Mouse (Mus musculus) left cerebral cortex, postnatal 14 days (tissue): ENCODE measurements around the gene Col23a1. TPM values are rescaled to one million over a fixed set of nuclear protein-coding genes. Genes with fewer than 3 reads are reported as not detected.

Experiments
- DNase-seq, 2 experiments: peaks; one replicate each; pipeline ENCODE4 v3.0.0; 2021 to 2022; ENCODE audit warnings: low spot score in 2 of 2, mixed read lengths in 1 of 2
- intact Hi-C: fragments of 180-260 bp; cut with DNase I; formaldehyde crosslinking; loops from one replicate; pipeline ENCODE4 v1.15.1; 2025
- long read RNA-seq, 2 experiments: library from polyadenylated mRNA; stranded (forward); transcript quantifications; one replicate each; pipeline ENCODE4 v2.0.0; 2021
- total RNA-seq, 2 experiments: library from RNA; stranded (reverse); gene quantifications; 2 replicates each; pipeline ENCODE4 v1.2.3; 2021

The Col23a1 gene
- total RNA-seq, result 10 to 100 TPM; 10.7 to 12.9 TPM
- long read RNA-seq, experiment 1, partial matches to known transcripts, result 2 of 7 reads
- long read RNA-seq, experiment 1, other reads (novel, unspliced or antisense), result 5 of 7 reads
- long read RNA-seq, experiment 2, partial matches to known transcripts, result 3 of 6 reads
- long read RNA-seq, experiment 2, other reads (novel, unspliced or antisense), result 3 of 6 reads

- intact Hi-C loops, result loop anchor here (1.0 to 10.0 kb wide), 4 partner anchors 158 to 395 kb away; partner anchors contain the start of genes 0610009B22Rik and Phykpl
Observed at GRCm38 (mm10) chr11:51289564-51290041, at the start of gene Col23a1. Gene Col23a1 (plus strand): TSS chr11:51289920.

GRCm38 (mm10) chr11:51242897-51243296, 46.8 kb upstream of the Col23a1 start:
- intact Hi-C loops, result no loop called here
- DNase-seq, result no peak

More at GRCm38 (mm10) chr11:51289564-51290041, at the start of gene Col23a1:
- peak; percentile 63 to 77 for DNase-seq

- intact Hi-C loops, result no loop called here
- no peak for DNase-seq
Observed at GRCm38 (mm10) chr11:51257006-51257405, 32.7 kb upstream of the Col23a1 start.

GRCm38 (mm10) chr11:51261680-51262219, 28.0 kb upstream of the Col23a1 start, which contains the start of gene Clk4:
Gene Clk4 (plus strand): TSS chr11:51261730.
- no peak for DNase-seq
- intact Hi-C loops, result loop anchor here (2.0 kb wide), 1 partner anchor 203 kb away; the partner anchor contains the start of gene Zfp354a

GRCm38 (mm10) chr11:51262342-51263285, 27.1 kb upstream of the Col23a1 start, which contains the start of gene BC049762:
Gene BC049762 (minus strand): TSS chr11:51263046.
- DNase-seq, result peak; percentile 98 to 99
- intact Hi-C loops, result loop anchor here (2.0 kb wide), 1 partner anchor 204 kb away; the partner anchor contains the start of gene Zfp354a

- peak; percentile 54 to 62 for DNase-seq
- intact Hi-C loops, result loop anchor here (2.0 kb wide), 1 partner anchor 205 kb away; the partner anchor contains the start of gene Zfp354a
Observed at GRCm38 (mm10) chr11:51263286-51263831, 26.4 kb upstream of the Col23a1 start.

- intact Hi-C loops, result no loop called here
- no peak for DNase-seq
Observed at GRCm38 (mm10) chr11:51264352-51264751, 25.4 kb upstream of the Col23a1 start.

- peak in 1 of 2 experiments; percentile 25 for DNase-seq
- intact Hi-C loops, result loop anchor here (5.0 kb wide), 1 partner anchor 328 kb away; no protein-coding TSS in a partner anchor
Observed at GRCm38 (mm10) chr11:51265326-51265725, 24.4 kb upstream of the Col23a1 start.

GRCm38 (mm10) chr11:51274418-51274817, 15.3 kb upstream of the Col23a1 start:
- intact Hi-C loops, result no loop called here
- no peak for DNase-seq

- intact Hi-C loops, result loop anchor here (5.0 kb wide), 1 partner anchor 157 kb away; no protein-coding TSS in a partner anchor
- DNase-seq, result peak in 1 of 2 experiments; percentile 27
Observed at GRCm38 (mm10) chr11:51290066-51290955, 591 bp downstream of the Col23a1 start.

- intact Hi-C loops, result loop anchor here (5.0 kb wide), 1 partner anchor 153 kb away; no protein-coding TSS in a partner anchor
- no peak for DNase-seq
Observed at GRCm38 (mm10) chr11:51293956-51294530, 4.3 kb downstream of the Col23a1 start.

- intact Hi-C loops, result no loop called here
- DNase-seq, result no peak
Observed at GRCm38 (mm10) chr11:51295742-51296141, 6.0 kb downstream of the Col23a1 start.

- intact Hi-C loops, result no loop called here
- DNase-seq, result no peak
Observed at GRCm38 (mm10) chr11:51298691-51299090, 9.0 kb downstream of the Col23a1 start.

GRCm38 (mm10) chr11:51302396-51302795, 12.7 kb downstream of the Col23a1 start:
- intact Hi-C loops, result no loop called here
- DNase-seq, result no peak

- peak in 1 of 2 experiments; percentile 29 for DNase-seq
- intact Hi-C loops, result no loop called here
Observed at GRCm38 (mm10) chr11:51303981-51304553, 14.3 kb downstream of the Col23a1 start.

GRCm38 (mm10) chr11:51308306-51308705, 18.6 kb downstream of the Col23a1 start:
- intact Hi-C loops, result no loop called here
- no peak for DNase-seq

- no peak for DNase-seq
- intact Hi-C loops, result no loop called here
Observed at GRCm38 (mm10) chr11:51311846-51312245, 22.1 kb downstream of the Col23a1 start.
